Mouse (Mus musculus): Measurements from ENCODE around the gene Ykt6. TPM values are rescaled to one million over a fixed set of nuclear protein-coding genes. Genes with fewer than 3 reads are reported as not detected.

Gene Ykt6
- polyA plus RNA-seq, 1 experiment from 2014 or later: 40.9 TPM

DNA sequence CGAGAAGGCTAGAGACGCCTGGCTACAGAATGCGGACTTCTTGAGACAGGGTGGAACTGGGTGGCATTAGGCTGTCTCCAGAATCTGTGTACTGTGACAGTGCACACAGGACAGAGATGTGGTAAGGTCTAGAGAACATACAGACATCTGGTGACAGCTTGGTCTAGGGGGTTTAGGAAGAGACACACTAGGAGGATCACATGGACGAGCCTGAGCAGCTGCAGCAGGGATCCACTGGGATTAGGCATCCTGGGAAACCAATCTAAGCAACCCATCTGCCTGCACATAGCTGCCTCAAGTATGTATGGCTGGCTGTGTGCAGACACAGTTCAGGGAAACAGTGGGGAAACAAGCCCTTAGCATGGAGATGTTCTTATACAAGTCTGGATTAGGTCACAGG, 41.6 kb upstream of the Ykt6 start:
- H3K9ac ChIP-seq (replicated peaks; ENCODE audit: low read depth): no peak overlapping the region
- no peak overlapping the region for H3K27ac ChIP-seq (ENCODE audit: low read length)
- H3K4me2 ChIP-seq (replicated peaks; ENCODE audit: low read depth, low read length): no peak overlapping the region
- H3K36me3 ChIP-seq (ENCODE audit: insufficient read depth, low read length): no peaks in the 10 kb centered on the region
- ATAC-seq (no peak), DNase-seq (ENCODE audit: low spot score) (no peak)
- no peaks in the 10 kb centered on the region for H3K9me3 ChIP-seq (ENCODE audit: low read length)
- no peak for TF ChIP-seq CTCF (IDR thresholded peaks at IDR 0.05)
- 84% methylated on average over 4 of the region's 4 CpGs for WGBS
- no peaks in the 10 kb centered on the region for H3K27me3 ChIP-seq (replicated peaks; ENCODE audit: insufficient read depth, low read length)
- H3K4me1 ChIP-seq (ENCODE audit: insufficient read depth, low read depth, low read length): no peaks in the 10 kb centered on the region
- no peak overlapping the region for H3K4me3 ChIP-seq (ENCODE audit: low read depth, low read length)

GRCm38 (mm10) chr11:5914940-5915339, 40.6 kb upstream of the Ykt6 start:
- ATAC-seq (no peak), DNase-seq (ENCODE audit: low spot score) (no peak)
- H3K4me3 ChIP-seq (ENCODE audit: low read depth, low read length): no peak overlapping the region
- no peak for TF ChIP-seq CTCF (IDR thresholded peaks at IDR 0.05)
- TF ChIP-seq EP300 (IDR thresholded peaks at IDR 0.05): no peak
- no peaks in the 10 kb centered on the region for H3K36me3 ChIP-seq (ENCODE audit: insufficient read depth, low read length)
- H3K27me3 ChIP-seq (replicated peaks; ENCODE audit: insufficient read depth, low read length): no peaks in the 10 kb centered on the region
- no peaks in the 10 kb centered on the region for H3K9me3 ChIP-seq (ENCODE audit: low read length)
- no peak overlapping the region for H3K4me2 ChIP-seq (replicated peaks; ENCODE audit: low read depth, low read length)
- H3K27ac ChIP-seq (ENCODE audit: low read length): no peak overlapping the region
- WGBS: 49% methylated on average over 5 of the region's 5 CpGs
- H3K9ac ChIP-seq (replicated peaks; ENCODE audit: low read depth): no peak overlapping the region
- no peaks in the 10 kb centered on the region for H3K4me1 ChIP-seq (ENCODE audit: insufficient read depth, low read depth, low read length)

GRCm38 (mm10) chr11:5915429-5916177, 39.9 kb upstream of the Ykt6 start:
- no peak overlapping the region for H3K9ac ChIP-seq (replicated peaks; ENCODE audit: low read depth)
- H3K4me2 ChIP-seq (replicated peaks; ENCODE audit: low read depth, low read length): no peak overlapping the region
- no peak overlapping the region for H3K27ac ChIP-seq (ENCODE audit: low read length)
- H3K9me3 ChIP-seq (ENCODE audit: low read length): no peaks in the 10 kb centered on the region
- WGBS: 58% methylated on average over 5 of the region's 5 CpGs
- no peaks in the 10 kb centered on the region for H3K4me1 ChIP-seq (ENCODE audit: insufficient read depth, low read depth, low read length)
- no peaks in the 10 kb centered on the region for H3K27me3 ChIP-seq (replicated peaks; ENCODE audit: insufficient read depth, low read length)
- DNase-seq (ENCODE audit: low spot score): no peak
- H3K36me3 ChIP-seq (ENCODE audit: insufficient read depth, low read length): no peaks in the 10 kb centered on the region
- TF ChIP-seq CTCF (IDR thresholded peaks at IDR 0.05): no peak
- TF ChIP-seq EP300 (IDR thresholded peaks at IDR 0.05): no peak
- H3K4me3 ChIP-seq (ENCODE audit: low read depth, low read length): no peak overlapping the region
- ATAC-seq: no peak; the same call in 1 of the 2 replicates

DNA sequence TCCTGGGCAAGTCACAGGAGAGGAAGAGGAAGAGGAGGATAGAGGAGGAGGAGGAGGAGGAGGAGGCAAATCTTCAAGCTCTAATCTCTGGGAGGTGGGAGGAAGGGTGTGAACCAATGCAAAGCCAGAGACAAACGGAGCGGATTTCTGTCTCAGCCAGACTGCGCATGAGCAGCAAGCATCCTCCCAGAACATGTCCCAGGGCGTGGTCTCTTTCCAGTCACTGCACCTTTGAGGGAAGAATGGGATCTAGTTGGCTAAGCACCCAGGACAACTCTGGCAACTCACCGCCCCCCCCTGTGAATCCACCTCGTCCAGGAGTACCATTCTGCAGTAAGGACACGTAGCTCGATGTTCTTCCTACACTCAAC, 39.3 kb upstream of the Ykt6 start:
- H3K9ac ChIP-seq (replicated peaks; ENCODE audit: low read depth): no peak overlapping the region
- TF ChIP-seq EP300 (IDR thresholded peaks at IDR 0.05): no peak
- TF ChIP-seq CTCF (IDR thresholded peaks at IDR 0.05): no peak
- H3K4me2 ChIP-seq (replicated peaks; ENCODE audit: low read depth, low read length): no peak overlapping the region
- H3K27ac ChIP-seq (ENCODE audit: low read length): no peak overlapping the region
- DNase-seq (ENCODE audit: low spot score) (no peak), ATAC-seq (no peak)
- H3K27me3 ChIP-seq (replicated peaks; ENCODE audit: insufficient read depth, low read length): no peaks in the 10 kb centered on the region
- WGBS: 74% methylated on average over 8 of the region's 8 CpGs
- H3K9me3 ChIP-seq (ENCODE audit: low read length): no peaks in the 10 kb centered on the region
- H3K36me3 ChIP-seq (ENCODE audit: insufficient read depth, low read length): no peaks in the 10 kb centered on the region
- H3K4me1 ChIP-seq (ENCODE audit: insufficient read depth, low read depth, low read length): no peaks in the 10 kb centered on the region
- H3K4me3 ChIP-seq (ENCODE audit: low read depth, low read length): no peak overlapping the region

GRCm38 (mm10) chr11:5918111-5918510, 37.4 kb upstream of the Ykt6 start:
- no peak overlapping the region for H3K27ac ChIP-seq (ENCODE audit: low read length)
- ATAC-seq (no peak), DNase-seq (ENCODE audit: low spot score) (no peak)
- H3K4me2 ChIP-seq (replicated peaks; ENCODE audit: low read depth, low read length): no peak overlapping the region
- no peaks in the 10 kb centered on the region for H3K36me3 ChIP-seq (ENCODE audit: insufficient read depth, low read length)
- no peak overlapping the region for H3K4me3 ChIP-seq (ENCODE audit: low read depth, low read length)
- WGBS: 66% methylated on average over 2 of the region's 2 CpGs
- no peaks in the 10 kb centered on the region for H3K27me3 ChIP-seq (replicated peaks; ENCODE audit: insufficient read depth, low read length)
- H3K9ac ChIP-seq (replicated peaks; ENCODE audit: low read depth): no peak overlapping the region
- no peak for TF ChIP-seq CTCF (IDR thresholded peaks at IDR 0.05)
- TF ChIP-seq EP300 (IDR thresholded peaks at IDR 0.05): no peak
- H3K4me1 ChIP-seq (ENCODE audit: insufficient read depth, low read depth, low read length): no peaks in the 10 kb centered on the region
- no peaks in the 10 kb centered on the region for H3K9me3 ChIP-seq (ENCODE audit: low read length)

DNA sequence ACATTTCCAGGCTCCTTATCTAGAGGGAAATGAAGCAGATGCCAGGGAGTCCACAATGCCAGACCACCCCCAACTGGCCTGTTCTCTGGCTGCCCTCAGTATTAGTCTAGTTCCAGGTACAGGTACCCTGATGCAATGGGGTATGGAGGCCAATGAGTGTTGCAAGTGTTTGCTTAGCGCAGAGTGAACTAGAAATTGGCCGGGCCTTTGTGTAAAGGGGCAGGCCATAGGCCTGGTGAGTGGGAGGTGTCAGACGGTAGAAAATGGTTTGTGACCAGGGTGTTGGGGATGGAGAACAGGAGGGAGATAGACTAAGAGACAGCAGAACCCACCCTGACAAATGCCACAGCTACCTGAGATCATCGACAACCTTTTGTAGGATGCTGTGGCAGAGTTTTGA, 35.9 kb upstream of the Ykt6 start:
- TF ChIP-seq CTCF (IDR thresholded peaks at IDR 0.05) (no peak), EP300 (IDR thresholded peaks at IDR 0.05) (no peak)
- peak; percentile 54 for DNase-seq (ENCODE audit: low spot score)
- H3K4me3 ChIP-seq (ENCODE audit: low read depth, low read length): no peak overlapping the region
- no peaks in the 10 kb centered on the region for H3K9me3 ChIP-seq (ENCODE audit: low read length)
- H3K27me3 ChIP-seq (replicated peaks; ENCODE audit: insufficient read depth, low read length): no peaks in the 10 kb centered on the region
- no peaks in the 10 kb centered on the region for H3K4me1 ChIP-seq (ENCODE audit: insufficient read depth, low read depth, low read length)
- H3K36me3 ChIP-seq (ENCODE audit: insufficient read depth, low read length): no peaks in the 10 kb centered on the region
- 77% methylated on average over 4 of the region's 4 CpGs for WGBS
- peak; percentile 76 for ATAC-seq
- no peak overlapping the region for H3K27ac ChIP-seq (ENCODE audit: low read length)
- no peak overlapping the region for H3K9ac ChIP-seq (replicated peaks; ENCODE audit: low read depth)
- H3K4me2 ChIP-seq (replicated peaks; ENCODE audit: low read depth, low read length): no peak overlapping the region
